Mouse (Mus musculus) liver, postnatal 0 days (tissue): ENCODE results near the gene Gm20388.

Experiments
- CTCF ChIP-seq: sonication (generic); IDR thresholded peaks from 2 replicates; pipeline ENCODE4 v1.5.1; 2016; ENCODE audit warnings: antibody characterized with exemption, low read depth
- EP300 ChIP-seq: IDR thresholded peaks from 2 replicates; pipeline ENCODE4 v1.6.1; 2016; ENCODE audit warnings: antibody characterized with exemption, low read depth, mild to moderate bottlenecking

GRCm38 (mm10) chr8:122004131-122004530 is 2093.5 kb downstream of the Gm20388 start:
- TF ChIP-seq CTCF (no peak), EP300 (no peak)
